Mouse (Mus musculus): ENCODE results near the gene Dnm1. TPM values are rescaled to one million over a fixed set of nuclear protein-coding genes. Genes with fewer than 3 reads are reported as not detected.

Gene Dnm1
- polyA plus RNA-seq, 1 experiment from 2014 or later, result 19.4 TPM

GRCm38 (mm10) chr2:32282727-32283126, 70.4 kb downstream of the Dnm1 start:
- Histone ChIP-seq H3K36me3 (replicated peaks) (peaks cover 69% of the 10 kb centered on the region), H3K9ac (no peak overlapping the region), H3K4me1 (peaks cover 11% of the 10 kb centered on the region), H3K27ac (no peak overlapping the region), H3K4me2 (no peak overlapping the region), H3K9me3 (no peaks in the 10 kb centered on the region), H3K27me3 (no peaks in the 10 kb centered on the region), H3K4me3 (replicated peaks) (no peak overlapping the region)
- no peak for ATAC-seq (ENCODE audit: low FRiP score)
- 85% methylated on average over 1 of the region's 1 CpGs for WGBS

GRCm38 (mm10) chr2:32282289-32282688, 70.8 kb downstream of the Dnm1 start:
- Histone ChIP-seq H3K9ac (no peak overlapping the region), H3K36me3 (replicated peaks) (peaks cover 73% of the 10 kb centered on the region), H3K4me2 (no peak overlapping the region), H3K27ac (no peak overlapping the region), H3K4me1 (peaks cover 11% of the 10 kb centered on the region), H3K27me3 (no peaks in the 10 kb centered on the region), H3K4me3 (replicated peaks) (no peak overlapping the region), H3K9me3 (no peaks in the 10 kb centered on the region)
- WGBS, result 90% methylated on average over 2 of the region's 2 CpGs
- ATAC-seq (ENCODE audit: low FRiP score), result no peak

DNA sequence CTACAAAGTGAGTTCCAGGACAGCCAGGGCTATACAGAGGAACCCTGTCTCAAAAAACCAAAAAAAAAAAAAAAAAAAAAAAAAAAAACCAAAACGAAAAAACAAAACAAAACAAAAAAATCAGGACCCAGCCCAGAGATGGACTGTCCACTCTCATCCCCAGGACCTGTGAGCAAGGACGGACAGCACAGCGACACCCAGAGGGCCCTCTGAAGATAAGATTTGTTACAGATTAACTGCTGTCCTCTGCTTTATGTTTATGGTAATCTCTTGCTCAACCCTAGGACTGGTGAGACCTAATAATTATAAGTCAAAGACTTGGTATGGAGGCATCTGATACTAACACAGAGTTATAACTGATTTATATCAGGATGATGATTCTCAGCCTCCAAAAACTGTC, 77.3 kb downstream of the Dnm1 start:
- no peak overlapping the region for H3K27ac ChIP-seq
- WGBS, result 74% methylated on average over 3 of the region's 3 CpGs

DNA sequence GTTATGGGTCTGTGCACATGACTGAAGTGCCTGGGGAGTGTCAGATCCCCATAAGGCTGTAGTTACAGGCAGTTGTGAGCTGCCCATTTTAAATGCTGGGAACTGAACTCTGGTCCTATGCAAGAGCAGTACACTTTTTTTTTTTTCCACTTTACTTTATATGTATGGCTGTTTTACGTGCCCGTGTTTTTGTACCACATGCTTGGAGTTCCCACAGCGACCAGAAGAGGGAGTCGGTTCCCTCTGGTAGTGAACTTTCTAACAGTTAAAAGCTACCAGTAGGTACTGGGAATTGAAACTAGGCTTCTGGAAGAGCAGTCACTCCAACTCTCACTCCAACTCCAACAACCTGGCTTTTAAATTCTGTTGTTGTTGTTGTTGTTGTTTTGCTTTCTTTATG, 92.5 kb downstream of the Dnm1 start:
- H3K27me3 ChIP-seq, result no peaks in the 10 kb centered on the region
- H3K27ac ChIP-seq, result no peak overlapping the region
- H3K9me3 ChIP-seq, result no peaks in the 10 kb centered on the region
- peak overlapping the region; percentile 82; the same call in 1 of the 2 replicates for H3K4me2 ChIP-seq
- peaks cover 10% of the 10 kb centered on the region for H3K4me1 ChIP-seq
- peak; percentile 10; the same call in 1 of the 2 replicates for ATAC-seq (ENCODE audit: low FRiP score)
- H3K36me3 ChIP-seq (replicated peaks), result peaks cover 31% of the 10 kb centered on the region
- H3K4me3 ChIP-seq (replicated peaks), result peak overlapping the region; percentile 70; the same call in 1 of the 2 replicates
- H3K9ac ChIP-seq, result no peak overlapping the region
- 36% methylated on average over 4 of the region's 4 CpGs for WGBS

More for the DNA sequence above, 77.3 kb downstream of the Dnm1 start:
- Histone ChIP-seq H3K36me3 (replicated peaks) (peaks cover 42% of the 10 kb centered on the region), H3K9ac (no peak overlapping the region), H3K9me3 (no peaks in the 10 kb centered on the region), H3K4me1 (no peaks in the 10 kb centered on the region), H3K4me3 (replicated peaks) (no peak overlapping the region), H3K27me3 (no peaks in the 10 kb centered on the region), H3K4me2 (no peak overlapping the region)
- no peak for ATAC-seq (ENCODE audit: low FRiP score)

GRCm38 (mm10) chr2:32259657-32260417, 93.3 kb downstream of the Dnm1 start, which contains the start of gene Uck1:
TSS of gene Uck1 (minus strand) at chr2:32260159.
- H3K9ac ChIP-seq, result peak within 1 kb of the TSS; percentile 69
- peak within 1 kb of the TSS; percentile 82 for H3K4me2 ChIP-seq
- H3K27me3 ChIP-seq, result no peaks in the 10 kb centered on the region
- WGBS, result 1% methylated on average over 59 of the region's 59 CpGs
- H3K27ac ChIP-seq, result peak within 1 kb of the TSS; percentile 47; the same call in 1 of the 2 replicates
- H3K9me3 ChIP-seq, result no peaks in the 10 kb centered on the region
- H3K4me3 ChIP-seq (replicated peaks), result peak within 1 kb of the TSS; percentile 70
- H3K36me3 ChIP-seq (replicated peaks), result peaks cover 33% of the 10 kb centered on the region
- peaks cover 10% of the 10 kb centered on the region for H3K4me1 ChIP-seq
- peak; percentile 91 for ATAC-seq (ENCODE audit: low FRiP score)

DNA sequence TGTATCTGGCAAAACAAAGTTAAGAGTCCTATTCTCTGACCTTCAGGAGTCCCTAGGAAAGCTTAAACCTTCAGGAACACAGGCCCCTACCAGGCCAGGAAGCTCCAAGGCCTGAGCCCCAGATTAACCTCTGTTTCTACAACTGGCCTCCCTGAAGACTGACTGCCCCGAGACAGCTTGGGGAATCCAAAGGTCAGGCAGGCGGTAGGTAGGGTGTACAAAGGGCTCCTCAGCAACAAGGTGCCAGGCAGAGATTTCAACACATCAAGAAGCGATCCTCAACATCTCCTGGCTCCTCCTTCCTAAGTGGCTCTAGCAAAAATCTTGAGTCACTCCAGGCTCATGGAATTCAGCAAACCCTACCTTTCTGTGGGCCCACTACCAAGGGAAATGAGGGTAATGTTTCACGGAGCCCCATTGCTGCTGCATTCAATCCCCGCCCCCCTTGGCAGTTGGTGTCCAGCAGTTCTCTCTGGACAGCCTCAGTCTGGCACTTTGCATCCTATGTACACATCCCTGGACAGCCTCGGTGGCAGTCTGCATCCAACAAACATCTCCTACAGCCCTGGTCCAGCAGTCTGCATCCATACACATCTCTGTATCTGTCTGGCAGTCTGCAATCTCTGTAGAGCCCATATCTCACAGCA, 94.1 kb downstream of the Dnm1 start:
- peaks cover 42% of the 10 kb centered on the region for H3K36me3 ChIP-seq (replicated peaks)
- H3K9ac ChIP-seq, result peak overlapping the region; percentile 69
- H3K4me3 ChIP-seq (replicated peaks), result peak overlapping the region; percentile 70
- 0 out of 2 replicates have a peak, but pooled peaks have one; percentile 24 for ATAC-seq (ENCODE audit: low FRiP score)
- 63% methylated on average over 6 of the region's 6 CpGs for WGBS
- no peaks in the 10 kb centered on the region for H3K27me3 ChIP-seq
- peak overlapping the region; percentile 82 for H3K4me2 ChIP-seq
- no peaks in the 10 kb centered on the region for H3K9me3 ChIP-seq
- peaks cover 10% of the 10 kb centered on the region for H3K4me1 ChIP-seq
- 0 out of 2 replicates have a peak overlapping the region, but pooled peaks have one; percentile 47 for H3K27ac ChIP-seq

Small RNA genes within 50 kb of the gene (microRNA-seq; reads per million reads assigned to microRNA genes)
- gene Gm23363, result 0.73 reads per million
- 468 reads per million, percentile 68 among the genes with 10 or more reads in this experiment for gene Mir199b

Other genes starting within 250 kb of the Dnm1 start
- gene Prrc2b, start 202.3 kb downstream of the Dnm1 start, polyA plus RNA-seq (2016; fragmentation: Nextera tagmentation; extraction: Ambion mirVana), result 96.9 and 110 TPM in 2 replicates
- 26.6 and 29.4 TPM in 2 replicates for gene Pomt1, start 116.7 kb downstream of the Dnm1 start, polyA plus RNA-seq (2016; fragmentation: Nextera tagmentation; extraction: Ambion mirVana)
- 76.5 and 78.4 TPM in 2 replicates for gene Uck1, start 93.2 kb downstream of the Dnm1 start, polyA plus RNA-seq (2016; fragmentation: Nextera tagmentation; extraction: Ambion mirVana)
- gene Golga2, start 66.0 kb downstream of the Dnm1 start, polyA plus RNA-seq (2016; fragmentation: Nextera tagmentation; extraction: Ambion mirVana), result 23.0 and 26.5 TPM in 2 replicates
- gene Swi5, start 65.3 kb downstream of the Dnm1 start, polyA plus RNA-seq (2016; fragmentation: Nextera tagmentation; extraction: Ambion mirVana), result 391 and 397 TPM in 2 replicates
- gene Ciz1, start 1.0 kb downstream of the Dnm1 start, polyA plus RNA-seq (2016; fragmentation: Nextera tagmentation; extraction: Ambion mirVana), result 59.1 and 67.5 TPM in 2 replicates
- gene 1110008P14Rik, start 28.6 kb upstream of the Dnm1 start, polyA plus RNA-seq (2016; fragmentation: Nextera tagmentation; extraction: Ambion mirVana), result 51.0 and 51.4 TPM in 2 replicates
- gene Lcn2, start 34.9 kb upstream of the Dnm1 start, polyA plus RNA-seq (2016; fragmentation: Nextera tagmentation; extraction: Ambion mirVana), result 0.45 and 0.50 TPM in 2 replicates
- gene Ptges2, start 42.6 kb upstream of the Dnm1 start, polyA plus RNA-seq (2016; fragmentation: Nextera tagmentation; extraction: Ambion mirVana), result 29.6 and 29.9 TPM in 2 replicates
- gene Naif1, start 97.1 kb upstream of the Dnm1 start, polyA plus RNA-seq (2016; fragmentation: Nextera tagmentation; extraction: Ambion mirVana), result 6.1 and 6.2 TPM in 2 replicates
- gene Slc25a25, start 98.1 kb upstream of the Dnm1 start, polyA plus RNA-seq (2016; fragmentation: Nextera tagmentation; extraction: Ambion mirVana), result 38.8 and 39.9 TPM in 2 replicates
- gene Fam102a, start 182.0 kb upstream of the Dnm1 start, polyA plus RNA-seq (2016; fragmentation: Nextera tagmentation; extraction: Ambion mirVana), result 8.7 and 9.6 TPM in 2 replicates
- 106 and 110 TPM in 2 replicates for gene Dpm2, start 217.5 kb upstream of the Dnm1 start, polyA plus RNA-seq (2016; fragmentation: Nextera tagmentation; extraction: Ambion mirVana)
- gene Pip5kl1, start 221.5 kb upstream of the Dnm1 start, polyA plus RNA-seq (2016; fragmentation: Nextera tagmentation; extraction: Ambion mirVana), result 2.6 and 3.1 TPM in 2 replicates
- 0.19 TPM in 1 of 2 replicates, not detected in the other for gene 9430097D07Rik, start 222.3 kb upstream of the Dnm1 start, polyA plus RNA-seq (2016; fragmentation: Nextera tagmentation; extraction: Ambion mirVana)
- 15.1 and 17.0 TPM in 2 replicates for gene St6galnac4, start 233.8 kb upstream of the Dnm1 start, polyA plus RNA-seq (2016; fragmentation: Nextera tagmentation; extraction: Ambion mirVana)
- gene St6galnac6, start 246.4 kb upstream of the Dnm1 start, polyA plus RNA-seq (2016; fragmentation: Nextera tagmentation; extraction: Ambion mirVana), result 11.6 and 11.7 TPM in 2 replicates